Mouse (Mus musculus) heart, embryonic 12.5 days (tissue): Measurements from ENCODE around the gene Mrpl11. TPM values are rescaled to one million over a fixed set of nuclear protein-coding genes. Genes with fewer than 3 reads are reported as not detected.
"Not testable (repeated sequence)": the region's sequence is repeated elsewhere in the genome, so short reads cannot be mapped to it uniquely, and the experiment has no call there.

Source experiments
- ATAC-seq: fragments of 200-750 bp; cut with Nextera tagmentation; 2 replicates; pipeline ENCODE4 v1.8.0; 2017; ENCODE audit warnings: moderate TSS enrichment, moderate library complexity; ENCODE audit not compliant: insufficient number of reproducible peaks, low FRiP score
- H3K27ac ChIP-seq: fragments of 300-500 bp; sonication (generic); 2 replicates; pipeline ENCODE4 v1.5.1; 2016; ENCODE audit warnings: mild to moderate bottlenecking, moderate library complexity; ENCODE audit not compliant: poor library complexity, severe bottlenecking
- H3K27me3 ChIP-seq: fragments of 300-500 bp; sonication (generic); replicated peaks from 2 replicates; pipeline ENCODE4 v1.6.1; 2016; ENCODE audit warnings: mild to moderate bottlenecking, moderate library complexity
- H3K36me3 ChIP-seq: fragments of 300-500 bp; sonication (generic); 2 replicates; pipeline ENCODE4 v1.6.1; 2016; ENCODE audit warnings: mild to moderate bottlenecking, moderate library complexity
- H3K4me1 ChIP-seq: fragments of 300-500 bp; sonication (generic); replicated peaks from 2 replicates; pipeline ENCODE4 v1.6.1; 2016; ENCODE audit warnings: mild to moderate bottlenecking
- H3K4me2 ChIP-seq: fragments of 300-500 bp; sonication (generic); 2 replicates; pipeline ENCODE4 v1.6.1; 2016; ENCODE audit warnings: mild to moderate bottlenecking, moderate library complexity
- H3K4me3 ChIP-seq: fragments of 300-500 bp; sonication (generic); 2 replicates; pipeline ENCODE4 v1.5.1; 2016; ENCODE audit warnings: mild to moderate bottlenecking
- H3K9ac ChIP-seq: fragments of 300-500 bp; sonication (generic); 2 replicates; pipeline ENCODE4 v1.6.1; 2016; ENCODE audit warnings: mild to moderate bottlenecking, moderate library complexity
- H3K9me3 ChIP-seq: fragments of 300-500 bp; sonication (generic); replicated peaks from 2 replicates; pipeline ENCODE4 v1.6.1; 2016; ENCODE audit warnings: mild to moderate bottlenecking, moderate library complexity
- WGBS: fragments of 180-500 bp; shearing (Covaris S2); methylation state at CpG from one replicate; pipeline ENCODE4 v1.1.7; 2016; 5-methylcytosine and 5-hydroxymethylcytosine counted together
- polyA plus RNA-seq: library from polyadenylated mRNA; unstranded; fragments of >200 nt; fragmentation: Nextera tagmentation; extraction: Ambion mirVana; gene quantifications from 2 replicates; pipeline ENCODE4 v1.2.1, GENCODE M21; 2016

Gene Mrpl11
- polyA plus RNA-seq, 1 experiment from 2014 or later: 104 TPM

DNA sequence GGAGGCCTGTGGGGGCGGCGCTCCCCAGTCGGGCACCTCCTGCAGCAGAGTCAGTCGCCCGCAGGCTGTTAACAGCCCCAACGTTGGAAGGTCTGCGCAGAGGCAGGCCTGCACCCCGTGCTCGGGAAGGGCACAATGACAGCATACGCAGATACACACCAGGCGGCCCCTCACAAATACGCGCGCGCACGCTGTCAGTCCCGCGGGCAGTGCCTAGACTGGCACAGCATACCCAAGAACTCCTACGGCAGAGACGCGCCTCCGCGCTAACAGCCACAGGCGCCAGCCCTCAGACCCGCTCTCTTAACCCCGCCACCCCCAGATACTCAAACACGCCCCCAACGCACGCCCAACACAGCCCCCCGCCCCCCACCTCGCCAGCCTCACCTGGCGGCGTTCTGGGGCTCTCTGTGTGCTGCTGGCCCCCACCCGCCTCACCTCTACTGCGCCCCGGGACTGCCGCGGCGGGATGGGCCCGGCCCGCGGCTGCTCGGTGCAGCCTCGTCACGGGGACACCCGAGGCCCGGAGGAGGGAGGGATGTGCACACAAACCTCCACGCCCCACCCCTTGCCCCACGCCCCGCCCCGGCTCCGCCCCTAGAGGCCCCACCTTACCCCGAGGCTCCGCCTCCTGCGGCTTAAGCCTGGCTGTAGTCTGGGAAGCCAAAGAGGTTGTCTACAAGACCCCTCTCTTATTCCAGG, 19.2 kb upstream of the Mrpl11 start, which contains the start of gene Peli3:
Gene Peli3, minus strand, starts transcription at position 577 of the 702 bp plus-strand sequence.
- H3K27ac ChIP-seq: no peak within 1 kb of the TSS
- H3K4me2 ChIP-seq: peak within 1 kb of the TSS; percentile 95
- peak within 1 kb of the TSS; percentile 62 for H3K4me3 ChIP-seq
- H3K27me3 ChIP-seq: peaks cover 42% of the 10 kb centered on the region
- peak; percentile 95 for ATAC-seq
- peak within 1 kb of the TSS; percentile 67 for H3K9ac ChIP-seq
- H3K36me3 ChIP-seq: no peaks in the 10 kb centered on the region
- H3K4me1 ChIP-seq: peaks cover 15% of the 10 kb centered on the region
- WGBS: under 1% methylated on average over 53 of the region's 55 CpGs
- H3K9me3 ChIP-seq: no peaks in the 10 kb centered on the region

- Histone ChIP-seq H3K9ac (peak overlapping the region; percentile 67), H3K4me1 (peaks cover 18% of the 10 kb centered on the region), H3K4me3 (peak overlapping the region; percentile 62), H3K4me2 (peak overlapping the region; percentile 95), H3K27ac (no peak overlapping the region), H3K27me3 (peaks cover 38% of the 10 kb centered on the region), H3K36me3 (no peaks in the 10 kb centered on the region), H3K9me3 (no peaks in the 10 kb centered on the region)
- 9% methylated on average over 13 of the region's 13 CpGs for WGBS
- peak; percentile 48; the same call in 1 of the 2 replicates for ATAC-seq
Observed at GRCm38 (mm10) chr19:4943253-4943588, 18.7 kb upstream of the Mrpl11 start.

DNA sequence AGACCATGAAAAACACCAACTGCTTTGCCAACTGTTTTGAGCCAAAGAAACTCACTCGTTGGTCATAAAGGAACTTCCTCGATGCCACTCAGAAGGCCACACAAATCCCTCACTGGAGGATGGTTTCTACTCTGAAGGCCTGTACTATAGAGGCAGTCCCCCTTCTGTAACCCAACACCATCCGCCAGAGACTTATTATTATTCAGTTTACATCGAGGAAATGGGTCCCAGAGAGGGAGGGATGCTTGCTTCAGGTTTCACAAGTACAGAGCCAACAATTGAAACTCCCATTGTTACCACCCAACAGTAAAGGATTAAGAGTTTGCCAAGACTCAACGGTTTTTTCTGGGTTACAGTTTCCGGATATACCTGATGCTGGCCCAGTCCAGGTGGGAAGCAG, 16.4 kb upstream of the Mrpl11 start:
- WGBS: 44% methylated on average over 6 of the region's 6 CpGs
- Histone ChIP-seq H3K4me1 (peaks cover 20% of the 10 kb centered on the region), H3K36me3 (no peaks in the 10 kb centered on the region), H3K9me3 (no peaks in the 10 kb centered on the region), H3K4me3 (no peak overlapping the region), H3K9ac (no peak overlapping the region), H3K27me3 (peaks cover 26% of the 10 kb centered on the region), H3K4me2 (no peak overlapping the region), H3K27ac (no peak overlapping the region)
- ATAC-seq: no peak

GRCm38 (mm10) chr19:4948641-4949040, 13.3 kb upstream of the Mrpl11 start:
- not testable (repeated sequence) for ATAC-seq, H3K4me1 ChIP-seq, H3K27me3 ChIP-seq, H3K9me3 ChIP-seq, H3K9ac ChIP-seq, H3K36me3 ChIP-seq, H3K27ac ChIP-seq, H3K4me2 ChIP-seq, H3K4me3 ChIP-seq
- 84% methylated on average over 9 of the region's 9 CpGs for WGBS

- H3K36me3 ChIP-seq: peaks cover 38% of the 10 kb centered on the region
- H3K9me3 ChIP-seq: no peaks in the 10 kb centered on the region
- no peak overlapping the region for H3K9ac ChIP-seq
- H3K4me1 ChIP-seq: 0 out of 2 replicates have a peak, but pooled peaks cover under 1% of the 10 kb centered on the region
- no peak overlapping the region for H3K4me3 ChIP-seq
- no peak overlapping the region for H3K27ac ChIP-seq
- ATAC-seq: no peak
- no peak overlapping the region for H3K4me2 ChIP-seq
- 87% methylated on average over 2 of the region's 2 CpGs for WGBS
- H3K27me3 ChIP-seq: no peaks in the 10 kb centered on the region
Observed at GRCm38 (mm10) chr19:4968236-4968635, 6.3 kb downstream of the Mrpl11 start.

DNA sequence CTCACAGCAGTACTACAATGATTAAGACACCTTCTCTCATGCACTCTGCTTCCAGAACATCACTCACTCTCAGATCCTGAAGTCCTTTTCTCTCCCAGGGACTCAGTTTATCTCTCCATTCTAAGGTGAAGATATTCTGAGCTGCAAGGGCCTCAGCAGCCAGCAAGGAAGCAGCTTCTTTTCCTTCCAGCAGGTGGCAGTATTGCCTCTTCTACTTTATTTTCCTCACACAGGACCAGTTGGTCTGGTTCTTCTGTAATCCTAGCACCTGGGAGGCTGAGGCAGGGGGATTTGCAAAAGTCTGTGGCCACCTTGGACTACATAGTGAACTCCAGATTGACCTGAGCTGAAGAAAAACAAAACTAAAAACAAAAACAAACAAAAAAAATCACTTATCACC, 19.8 kb downstream of the Mrpl11 start:
- 0 out of 2 replicates have a peak, but pooled peaks cover 1% of the 10 kb centered on the region for H3K36me3 ChIP-seq
- H3K4me1 ChIP-seq: no peaks in the 10 kb centered on the region
- H3K4me3 ChIP-seq: no peak overlapping the region
- peaks cover 45% of the 10 kb centered on the region for H3K27me3 ChIP-seq
- H3K9me3 ChIP-seq: no peaks in the 10 kb centered on the region
- H3K9ac ChIP-seq: no peak overlapping the region
- no peak overlapping the region for H3K27ac ChIP-seq
- no peak overlapping the region for H3K4me2 ChIP-seq
- ATAC-seq: no peak

DNA sequence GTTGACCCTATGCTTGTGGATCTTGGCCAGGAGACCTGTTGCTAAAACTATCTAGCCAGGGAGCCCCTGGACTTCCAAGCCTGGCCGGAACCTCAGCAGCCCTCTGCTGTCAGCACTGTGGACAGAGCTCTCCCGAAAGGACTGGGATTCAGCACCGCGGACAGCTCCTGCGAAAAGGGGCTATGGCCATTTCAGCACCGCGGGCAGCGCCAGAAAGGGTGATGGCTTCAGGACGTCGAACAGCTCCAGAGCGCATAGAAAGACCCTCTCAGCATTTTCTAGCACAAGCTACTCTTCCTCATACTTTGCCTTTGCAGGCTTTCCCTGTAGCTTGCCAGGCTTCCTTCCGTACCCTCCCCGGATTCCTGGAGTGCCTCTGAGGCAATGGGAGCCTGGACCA, 27.1 kb downstream of the Mrpl11 start:
- ATAC-seq: no peak

GRCm38 (mm10) chr19:4989434-4990255, 27.7 kb downstream of the Mrpl11 start:
- no peak for ATAC-seq
- H3K9me3 ChIP-seq: no peaks in the 10 kb centered on the region
- H3K27ac ChIP-seq: no peak overlapping the region
- H3K4me3 ChIP-seq: no peak overlapping the region
- H3K36me3 ChIP-seq: 0 out of 2 replicates have a peak, but pooled peaks cover 4% of the 10 kb centered on the region
- H3K27me3 ChIP-seq: peaks cover 45% of the 10 kb centered on the region
- H3K9ac ChIP-seq: no peak overlapping the region
- H3K4me1 ChIP-seq: peaks cover 44% of the 10 kb centered on the region
- peak overlapping the region; percentile 6; the same call in 1 of the 2 replicates for H3K4me2 ChIP-seq
- 18% methylated on average over 46 of the region's 47 CpGs for WGBS

More for the DNA sequence above, 27.1 kb downstream of the Mrpl11 start:
- 3% methylated on average over 13 of the region's 13 CpGs for WGBS
- Histone ChIP-seq H3K4me2 (no peak overlapping the region), H3K9me3 (no peaks in the 10 kb centered on the region), H3K27me3 (peaks cover 52% of the 10 kb centered on the region), H3K4me3 (no peak overlapping the region), H3K9ac (no peak overlapping the region), H3K4me1 (peaks cover 38% of the 10 kb centered on the region), H3K36me3 (0 out of 2 replicates have a peak, but pooled peaks cover 4% of the 10 kb centered on the region), H3K27ac (no peak overlapping the region)

DNA sequence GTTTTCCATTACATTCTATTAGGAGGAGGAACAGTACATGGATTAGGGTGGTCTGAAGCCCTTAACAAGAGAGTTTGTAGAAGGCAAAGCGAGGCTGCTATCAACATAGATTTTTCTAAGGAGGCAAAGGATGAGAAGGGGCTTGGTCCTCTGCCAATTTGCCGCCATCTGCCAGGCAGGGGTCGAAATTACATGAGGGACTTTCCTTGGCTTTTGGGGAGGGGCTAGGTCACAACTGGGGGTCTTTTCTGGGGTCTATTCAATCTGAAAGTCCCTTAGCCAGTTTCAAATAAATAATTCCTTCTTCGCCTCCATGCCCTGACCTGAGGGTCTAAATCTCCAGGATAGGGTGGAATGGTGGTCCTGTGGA, 28.3 kb downstream of the Mrpl11 start, which contains the start of gene Npas4:
Gene Npas4, minus strand, starts transcription at position 61 of the 370 bp plus-strand sequence.
- peaks cover 46% of the 10 kb centered on the region for H3K4me1 ChIP-seq
- H3K27me3 ChIP-seq: peaks cover 39% of the 10 kb centered on the region
- no peak within 1 kb of the TSS for H3K27ac ChIP-seq
- no peaks in the 10 kb centered on the region for H3K9me3 ChIP-seq
- 0 out of 2 replicates have a peak, but pooled peaks cover 4% of the 10 kb centered on the region for H3K36me3 ChIP-seq
- no peak within 1 kb of the TSS; the same call in 1 of the 2 replicates for H3K9ac ChIP-seq
- peak within 1 kb of the TSS; percentile 61 for H3K4me2 ChIP-seq
- WGBS: 22% methylated on average over 4 of the region's 4 CpGs
- H3K4me3 ChIP-seq: peak within 1 kb of the TSS; percentile 27; the same call in 1 of the 2 replicates
- ATAC-seq: no peak

DNA sequence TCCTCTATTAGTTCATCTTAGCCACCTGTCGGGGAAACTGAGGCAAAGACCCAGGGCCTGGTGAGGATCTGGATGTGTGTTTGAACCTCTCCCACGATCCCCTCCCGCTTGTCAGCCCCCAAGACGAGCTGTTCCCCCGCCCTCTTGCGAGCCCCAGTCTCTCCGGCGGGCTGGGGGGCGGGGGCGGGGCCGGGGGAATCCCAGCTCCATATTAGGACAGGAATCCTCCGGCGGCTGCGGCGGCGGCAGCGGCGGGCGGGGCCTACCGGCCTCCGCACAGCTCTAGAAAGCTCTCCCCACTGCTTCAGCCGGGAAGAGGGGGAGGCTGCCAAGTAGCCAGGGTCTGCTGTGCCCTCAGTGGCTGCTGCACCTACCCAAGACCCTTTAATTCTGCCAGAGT, 28.8 kb downstream of the Mrpl11 start:
- H3K27me3 ChIP-seq: peaks cover 35% of the 10 kb centered on the region
- no peak overlapping the region; the same call in 1 of the 2 replicates for H3K9ac ChIP-seq
- 2% methylated on average over 19 of the region's 22 CpGs for WGBS
- peak overlapping the region; percentile 27; the same call in 1 of the 2 replicates for H3K4me3 ChIP-seq
- H3K9me3 ChIP-seq: no peaks in the 10 kb centered on the region
- ATAC-seq: no peak
- H3K27ac ChIP-seq: no peak overlapping the region
- 0 out of 2 replicates have a peak, but pooled peaks cover 4% of the 10 kb centered on the region for H3K36me3 ChIP-seq
- H3K4me2 ChIP-seq: peak overlapping the region; percentile 61
- H3K4me1 ChIP-seq: peaks cover 46% of the 10 kb centered on the region

GRCm38 (mm10) chr19:4992371-4992770, 30.4 kb downstream of the Mrpl11 start:
- Histone ChIP-seq H3K9me3 (no peaks in the 10 kb centered on the region), H3K4me3 (no peak overlapping the region), H3K36me3 (no peaks in the 10 kb centered on the region), H3K4me2 (peak overlapping the region; percentile 49), H3K27me3 (peaks cover 25% of the 10 kb centered on the region), H3K4me1 (peaks cover 46% of the 10 kb centered on the region), H3K9ac (no peak overlapping the region), H3K27ac (peak overlapping the region; percentile 78)
- WGBS: 11% methylated on average over 8 of the region's 8 CpGs
- ATAC-seq: no peak
